Mouse (Mus musculus): ENCODE measurements at regions not wholly inside any gene's neighbourhood (a gene's known extent, or its start where the extent isn't known, plus 50 kb on each side); places are given as distances from the start of the nearest gene placed in this dataset.

DNA sequence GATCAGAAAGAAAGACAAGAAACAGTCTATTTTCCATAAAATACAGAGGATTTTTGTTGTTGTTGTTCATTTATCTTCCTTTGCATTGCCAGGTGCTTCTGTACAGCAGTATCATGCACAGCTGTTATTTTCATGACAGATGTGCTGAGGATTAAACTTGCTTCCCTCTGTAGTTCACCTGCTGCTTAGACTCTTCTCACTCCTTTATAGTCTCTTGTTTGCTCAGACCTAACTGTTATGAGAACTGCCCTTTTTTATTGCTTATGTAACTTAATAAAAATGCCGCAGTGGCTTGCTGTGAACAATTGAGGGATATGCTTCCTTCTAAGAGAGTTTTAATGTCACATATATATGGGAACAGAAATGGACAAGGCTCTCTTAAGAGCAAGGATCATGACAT lies 467.1 kb downstream of the Adcyap1 start:
- Histone ChIP-seq H3K9ac (ENCODE audit: low read length) (no peak overlapping the region), H3K27me3 (ENCODE audit: control insufficient read depth, insufficient read depth, low read length) (no peaks in the 10 kb centered on the region), H3K9me3 (ENCODE audit: control insufficient read depth, low read length) (no peaks in the 10 kb centered on the region), H3K27ac (ENCODE audit: low read depth, low read length) (no peak overlapping the region), H3K4me3 (ENCODE audit: low read depth, low read length) (no peak overlapping the region), H3K36me3 (ENCODE audit: control insufficient read depth, insufficient read depth, low read length) (no peaks in the 10 kb centered on the region), H3K4me1 (replicated peaks; ENCODE audit: control insufficient read depth, insufficient read depth, low read length) (no peaks in the 10 kb centered on the region), H3K4me2 (ENCODE audit: low read depth, low read length, severe bottlenecking) (no peak overlapping the region)
- 91% methylated on average over 1 of the region's 1 CpGs for WGBS
- no peak for ATAC-seq (replicated peaks; ENCODE audit: low FRiP score)
- DNase-seq (ENCODE audit: low spot score) = no peak

DNA sequence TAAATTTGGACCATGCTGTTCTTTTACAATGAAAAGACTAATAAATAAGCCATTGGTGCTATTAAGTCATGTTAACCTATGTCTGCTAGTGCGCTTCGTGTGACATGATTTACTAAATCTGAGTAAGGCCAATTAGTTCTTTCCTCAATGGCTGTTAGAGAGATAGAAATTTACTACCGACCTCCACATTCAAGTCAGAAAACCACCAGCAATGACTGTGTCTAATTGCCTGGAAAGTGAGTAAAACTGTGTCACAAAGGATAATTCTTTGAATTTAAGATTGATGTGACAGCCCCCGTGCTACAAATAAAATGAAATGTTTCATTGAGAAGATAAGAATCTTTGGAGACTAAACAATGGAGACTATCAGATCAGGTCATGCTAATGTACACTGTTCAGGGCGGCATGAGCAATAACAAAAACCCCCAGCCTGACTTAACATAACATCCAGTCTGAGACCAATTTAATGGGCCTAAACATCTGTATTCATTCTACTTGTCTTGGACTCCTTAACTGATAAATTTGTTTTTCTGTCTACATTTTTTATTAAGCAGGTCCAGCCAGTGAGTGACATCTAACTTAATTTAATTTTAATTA lies 477.6 kb downstream of the Adcyap1 start:
- no peaks in the 10 kb centered on the region for H3K4me1 ChIP-seq (replicated peaks; ENCODE audit: control insufficient read depth, insufficient read depth, low read length)
- H3K9me3 ChIP-seq (ENCODE audit: control insufficient read depth, low read length) = no peaks in the 10 kb centered on the region
- H3K36me3 ChIP-seq (ENCODE audit: control insufficient read depth, insufficient read depth, low read length) = no peaks in the 10 kb centered on the region
- DNase-seq (ENCODE audit: low spot score) (no peak), ATAC-seq (replicated peaks; ENCODE audit: low FRiP score) (no peak)
- no peak overlapping the region for H3K9ac ChIP-seq (ENCODE audit: low read length)
- no peaks in the 10 kb centered on the region for H3K27me3 ChIP-seq (ENCODE audit: control insufficient read depth, insufficient read depth, low read length)
- H3K27ac ChIP-seq (ENCODE audit: low read depth, low read length) = no peak overlapping the region
- H3K4me3 ChIP-seq (ENCODE audit: low read depth, low read length) = no peak overlapping the region
- no peak overlapping the region for H3K4me2 ChIP-seq (ENCODE audit: low read depth, low read length, severe bottlenecking)
- WGBS = 45% methylated on average over 5 of the region's 5 CpGs

- Histone ChIP-seq H3K4me1 (replicated peaks; ENCODE audit: control insufficient read depth, insufficient read depth, low read length) (no peaks in the 10 kb centered on the region), H3K4me3 (ENCODE audit: low read depth, low read length) (no peak overlapping the region), H3K4me2 (ENCODE audit: low read depth, low read length, severe bottlenecking) (no peak overlapping the region), H3K27me3 (ENCODE audit: control insufficient read depth, insufficient read depth, low read length) (no peaks in the 10 kb centered on the region), H3K9ac (ENCODE audit: low read length) (no peak overlapping the region), H3K27ac (ENCODE audit: low read depth, low read length) (no peak overlapping the region), H3K36me3 (ENCODE audit: control insufficient read depth, insufficient read depth, low read length) (no peaks in the 10 kb centered on the region), H3K9me3 (ENCODE audit: control insufficient read depth, low read length) (no peaks in the 10 kb centered on the region)
- DNase-seq (ENCODE audit: low spot score) (no peak), ATAC-seq (replicated peaks; ENCODE audit: low FRiP score) (no peak)
These were observed 501.9 kb downstream of the Adcyap1 start for GRCm38 (mm10) chr17:93700685-93701084.

DNA sequence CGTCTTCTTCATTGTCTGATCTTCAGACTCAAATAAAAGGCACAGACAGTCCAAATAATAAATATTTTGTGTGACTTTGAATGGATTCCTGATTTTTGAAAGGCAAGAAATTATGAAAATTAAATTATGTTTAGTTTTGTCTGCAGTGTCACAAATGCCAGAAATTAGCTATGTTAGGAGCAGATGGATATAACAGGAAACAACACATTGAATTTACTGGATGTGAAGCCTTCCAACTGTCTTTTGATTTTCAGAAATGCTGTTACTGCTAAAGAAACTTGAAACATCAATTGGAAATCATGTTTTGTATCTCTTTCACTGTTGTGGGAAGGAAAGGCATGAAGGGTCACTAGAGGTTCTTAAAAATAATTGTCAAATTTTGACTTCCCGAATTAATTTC lies 518.8 kb downstream of the Adcyap1 start:
- Histone ChIP-seq H3K9me3 (ENCODE audit: control insufficient read depth, low read length) (no peaks in the 10 kb centered on the region), H3K4me2 (ENCODE audit: low read depth, low read length, severe bottlenecking) (no peak overlapping the region), H3K9ac (ENCODE audit: low read length) (no peak overlapping the region), H3K4me3 (ENCODE audit: low read depth, low read length) (no peak overlapping the region), H3K4me1 (replicated peaks; ENCODE audit: control insufficient read depth, insufficient read depth, low read length) (no peaks in the 10 kb centered on the region), H3K27me3 (ENCODE audit: control insufficient read depth, insufficient read depth, low read length) (no peaks in the 10 kb centered on the region), H3K36me3 (ENCODE audit: control insufficient read depth, insufficient read depth, low read length) (no peaks in the 10 kb centered on the region), H3K27ac (ENCODE audit: low read depth, low read length) (no peak overlapping the region)
- DNase-seq (ENCODE audit: low spot score) (no peak), ATAC-seq (replicated peaks; ENCODE audit: low FRiP score) (no peak)
- WGBS = 88% methylated on average over 2 of the region's 2 CpGs

DNA sequence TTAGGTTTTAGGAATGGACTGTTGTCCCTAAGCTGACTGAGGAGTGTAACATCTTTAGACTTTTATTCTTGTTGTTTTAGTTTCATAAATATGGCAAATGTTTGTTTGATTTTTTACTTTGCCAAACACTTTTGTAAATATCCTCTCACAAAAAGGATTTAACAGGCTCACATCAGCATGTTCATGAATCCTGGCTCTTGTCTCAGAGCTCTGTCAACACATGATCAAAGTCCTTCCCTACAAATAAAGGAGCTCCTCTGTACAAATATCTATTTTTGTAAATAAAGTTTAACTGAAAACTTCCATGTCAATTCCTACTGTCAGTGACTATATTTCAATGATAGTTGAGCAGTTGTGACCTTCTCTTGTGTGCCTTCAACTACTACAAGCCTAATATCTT lies 542.5 kb downstream of the Adcyap1 start:
- ATAC-seq (replicated peaks; ENCODE audit: low FRiP score) (no peak), DNase-seq (ENCODE audit: low spot score) (no peak)
- Histone ChIP-seq H3K9ac (ENCODE audit: low read length) (no peak overlapping the region), H3K9me3 (ENCODE audit: control insufficient read depth, low read length) (no peaks in the 10 kb centered on the region), H3K27me3 (ENCODE audit: control insufficient read depth, insufficient read depth, low read length) (no peaks in the 10 kb centered on the region), H3K4me3 (ENCODE audit: low read depth, low read length) (no peak overlapping the region), H3K27ac (ENCODE audit: low read depth, low read length) (no peak overlapping the region), H3K4me2 (ENCODE audit: low read depth, low read length, severe bottlenecking) (no peak overlapping the region), H3K4me1 (replicated peaks; ENCODE audit: control insufficient read depth, insufficient read depth, low read length) (no peaks in the 10 kb centered on the region), H3K36me3 (ENCODE audit: control insufficient read depth, insufficient read depth, low read length) (no peaks in the 10 kb centered on the region)

- ATAC-seq (replicated peaks; ENCODE audit: low FRiP score) (peak; percentile 77; the same call in 1 of the 2 replicates), DNase-seq (ENCODE audit: low spot score) (no peak)
- Histone ChIP-seq H3K27ac (ENCODE audit: low read depth, low read length) (no peak overlapping the region), H3K27me3 (ENCODE audit: control insufficient read depth, insufficient read depth, low read length) (no peaks in the 10 kb centered on the region), H3K4me2 (ENCODE audit: low read depth, low read length, severe bottlenecking) (no peak overlapping the region), H3K36me3 (ENCODE audit: control insufficient read depth, insufficient read depth, low read length) (no peaks in the 10 kb centered on the region), H3K4me3 (ENCODE audit: low read depth, low read length) (no peak overlapping the region), H3K4me1 (replicated peaks; ENCODE audit: control insufficient read depth, insufficient read depth, low read length) (no peaks in the 10 kb centered on the region), H3K9me3 (ENCODE audit: control insufficient read depth, low read length) (no peaks in the 10 kb centered on the region), H3K9ac (ENCODE audit: low read length) (no peak overlapping the region)
- 13% methylated on average over 1 of the region's 1 CpGs for WGBS
These were observed 563.5 kb downstream of the Adcyap1 start for GRCm38 (mm10) chr17:93762349-93762748.
